Mouse (Mus musculus) hindbrain, postnatal 0 days (tissue): ENCODE data around the gene Eml3. TPM values are rescaled to one million over a fixed set of nuclear protein-coding genes. Genes with fewer than 3 reads are reported as not detected.
A peak's percentile ranks its signal among the peaks of the same experiment; 100 is the strongest.
"Not testable (repeated sequence)": the region's sequence is repeated elsewhere in the genome, so short reads cannot be mapped to it uniquely, and the experiment has no call there.

Experiments
- ATAC-seq: fragments of 200-750 bp; cut with Nextera tagmentation; 2 replicates; pipeline ENCODE4 v1.8.0; 2017; ENCODE audit warnings: mild to moderate bottlenecking, moderate TSS enrichment, moderate library complexity
- DNase-seq: peaks from one replicate; pipeline ENCODE4 v3.0.0-alpha.2; 2015; ENCODE audit warnings: low spot score
- H3K27ac ChIP-seq: fragments of 300-500 bp; sonication (generic); 2 replicates; pipeline ENCODE4 v1.5.1; 2014; ENCODE audit warnings: mild to moderate bottlenecking
- H3K27me3 ChIP-seq: fragments of 300-500 bp; sonication (generic); 2 replicates; pipeline ENCODE4 v1.6.1; 2014; ENCODE audit warnings: low read length, mixed read lengths; ENCODE audit not compliant: insufficient read depth
- H3K36me3 ChIP-seq: fragments of 300-500 bp; sonication (generic); 2 replicates; pipeline ENCODE4 v1.6.1; 2014; ENCODE audit warnings: low read length, mixed read lengths; ENCODE audit not compliant: insufficient read depth
- H3K4me1 ChIP-seq: fragments of 300-500 bp; sonication (generic); 2 replicates; pipeline ENCODE4 v1.6.1; 2014; ENCODE audit warnings: antibody characterized with exemption, low read length, mixed read lengths; ENCODE audit not compliant: insufficient read depth
- H3K4me2 ChIP-seq: fragments of 300-500 bp; sonication (generic); 2 replicates; pipeline ENCODE4 v1.6.1; 2014; ENCODE audit warnings: low read depth, mild to moderate bottlenecking, low read length, moderate library complexity, mixed read lengths
- H3K4me3 ChIP-seq: fragments of 300-500 bp; sonication (generic); 2 replicates; pipeline ENCODE4 v1.5.1; 2014; ENCODE audit warnings: low read length
- H3K9ac ChIP-seq: fragments of 300-500 bp; sonication (generic); replicated peaks from 2 replicates; pipeline ENCODE4 v1.6.1; 2014; ENCODE audit warnings: mild to moderate bottlenecking, low read length, moderate library complexity, mixed read lengths
- H3K9me3 ChIP-seq: fragments of 300-500 bp; sonication (generic); 2 replicates; pipeline ENCODE4 v1.6.1; 2016; ENCODE audit warnings: low read length, mixed read lengths
- CTCF ChIP-seq: IDR thresholded peaks from 2 replicates; pipeline ENCODE4 v1.5.1; 2016; ENCODE audit warnings: antibody characterized with exemption, control low read depth, low read depth
- WGBS: fragments of 180-500 bp; shearing (Covaris S2); extraction: QIAGEN DNeasy Blood & Tissue Kit; methylation state at CpG from one replicate; pipeline ENCODE4 v1.1.7; 2014; 5-methylcytosine and 5-hydroxymethylcytosine counted together
- polyA plus RNA-seq: library from polyadenylated mRNA; unstranded; fragments of >200 nt; fragmentation: Nextera tagmentation; extraction: Ambion mirVana; gene quantifications from 2 replicates; pipeline ENCODE4 v1.2.1, GENCODE M21; 2015
- total RNA-seq: library from RNA; depleted of rRNA; stranded (reverse); fragments of >200 nt; gene quantifications from 2 replicates; pipeline ENCODE4 v1.2.3, GENCODE M21; 2014

Eml3 gene
- total and polyA plus RNA-seq, 2 experiments from 2014 or later, result 8.6 to 11.0 TPM

DNA sequence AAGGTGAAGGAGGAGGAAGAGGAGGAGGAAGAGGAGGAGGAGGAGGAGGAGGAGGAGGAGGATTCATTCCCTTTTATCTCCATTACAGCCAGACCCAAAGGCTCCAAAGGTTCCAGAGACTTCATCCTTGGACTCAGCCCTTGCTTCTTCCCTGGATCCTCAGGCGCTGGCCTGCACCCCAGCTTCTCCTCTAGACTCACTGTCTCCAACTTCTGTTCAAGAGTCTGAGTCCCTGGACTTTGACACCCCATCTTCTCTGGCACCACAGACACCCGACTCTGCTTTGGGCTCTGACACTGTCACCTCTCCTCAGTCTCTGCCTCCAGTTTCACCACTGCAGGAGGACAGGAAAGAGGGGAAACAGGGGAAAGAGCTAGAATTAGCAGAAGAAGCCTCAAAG lies 32.9 kb downstream of the Eml3 start:
- peaks cover 3% of the 10 kb centered on the region; the same call in 1 of the 2 replicates for H3K4me1 ChIP-seq
- H3K9ac ChIP-seq, result no peak overlapping the region
- H3K4me2 ChIP-seq, result no peak overlapping the region
- no peak for DNase-seq
- no peaks in the 10 kb centered on the region for H3K9me3 ChIP-seq
- no peak for TF ChIP-seq CTCF
- WGBS, result 90% methylated on average over 2 of the region's 2 CpGs
- no peak overlapping the region for H3K4me3 ChIP-seq
- ATAC-seq, result no peak
- H3K36me3 ChIP-seq, result peaks cover 61% of the 10 kb centered on the region
- no peak overlapping the region for H3K27ac ChIP-seq
- no peaks in the 10 kb centered on the region for H3K27me3 ChIP-seq

DNA sequence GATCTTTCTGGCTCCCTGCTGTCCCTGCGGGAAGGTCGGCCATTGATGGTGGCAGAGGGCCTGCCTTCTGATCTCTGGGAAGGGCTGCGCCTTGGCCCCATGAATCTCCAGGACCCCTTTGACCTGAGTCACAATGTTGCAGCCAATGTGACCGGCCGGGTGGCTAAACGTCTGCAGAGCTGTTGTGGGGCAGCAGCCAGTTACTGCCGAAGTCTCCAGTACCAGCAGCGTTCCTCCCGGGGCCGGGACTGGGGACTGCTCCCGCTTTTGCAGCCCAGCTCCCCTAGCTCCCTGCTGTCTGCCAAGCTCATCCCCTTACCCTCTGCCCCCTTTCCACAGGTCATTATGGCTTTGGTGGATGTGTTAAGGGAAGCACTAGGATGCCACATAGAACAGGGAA lies 35.7 kb downstream of the Eml3 start:
- peaks cover 48% of the 10 kb centered on the region for H3K36me3 ChIP-seq
- H3K4me3 ChIP-seq, result no peak overlapping the region
- no peaks in the 10 kb centered on the region for H3K27me3 ChIP-seq
- DNase-seq (no peak), ATAC-seq (no peak)
- no peak overlapping the region for H3K4me2 ChIP-seq
- H3K9me3 ChIP-seq, result no peaks in the 10 kb centered on the region
- H3K27ac ChIP-seq, result no peak overlapping the region
- H3K9ac ChIP-seq, result no peak overlapping the region
- TF ChIP-seq CTCF, result no peak
- WGBS, result 82% methylated on average over 11 of the region's 11 CpGs
- H3K4me1 ChIP-seq, result peaks cover 6% of the 10 kb centered on the region; the same call in 1 of the 2 replicates

DNA sequence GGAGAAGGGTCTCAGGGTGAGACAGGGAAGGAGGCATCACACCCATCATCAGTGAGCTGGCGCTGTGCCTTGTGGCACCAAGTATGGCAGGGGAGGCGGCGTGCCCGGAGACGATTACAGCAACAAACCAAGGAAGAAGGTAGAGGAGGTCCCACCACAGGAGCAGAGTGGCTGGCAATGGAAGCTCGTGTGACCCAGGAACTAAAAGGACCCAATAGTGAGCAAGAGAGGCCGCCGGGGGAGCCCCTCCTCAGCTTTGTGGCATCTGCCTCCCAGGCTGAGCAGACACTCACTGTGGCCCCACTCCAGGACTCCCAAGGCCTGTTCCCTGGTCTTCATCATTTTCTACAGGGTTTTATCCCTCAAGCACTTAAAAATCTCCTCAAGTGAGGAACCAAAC lies 36.4 kb downstream of the Eml3 start:
- Histone ChIP-seq H3K9ac (peak overlapping the region; percentile 54; the same call in 1 of the 2 replicates), H3K27me3 (no peaks in the 10 kb centered on the region), H3K36me3 (peaks cover 46% of the 10 kb centered on the region), H3K4me2 (peak overlapping the region; percentile 86; the same call in 1 of the 2 replicates), H3K4me3 (no peak overlapping the region), H3K4me1 (peaks cover 6% of the 10 kb centered on the region; the same call in 1 of the 2 replicates), H3K27ac (peak overlapping the region; percentile 76), H3K9me3 (no peaks in the 10 kb centered on the region)
- DNase-seq (no peak), ATAC-seq (no peak)
- 71% methylated on average over 8 of the region's 8 CpGs for WGBS
- TF ChIP-seq CTCF, result no peak

DNA sequence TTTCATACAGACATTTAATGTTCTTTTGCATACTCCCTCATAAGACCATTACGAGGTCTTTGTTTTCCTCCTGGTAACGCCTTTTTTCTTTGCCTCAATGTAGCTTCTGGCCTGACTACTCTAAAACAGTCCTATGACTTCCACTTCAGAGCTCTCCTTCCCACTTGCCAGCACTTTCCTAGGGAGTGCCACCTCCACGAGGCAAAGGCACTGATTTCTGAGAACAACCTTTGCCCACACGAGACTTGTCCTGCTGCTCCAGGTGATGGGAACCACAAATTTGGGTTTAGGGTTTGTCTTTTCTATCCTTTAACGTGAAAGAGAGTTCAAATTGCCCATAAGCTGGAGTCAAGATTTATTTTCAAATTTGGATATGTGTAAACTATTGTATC lies 36.8 kb downstream of the Eml3 start:
- no peak for ATAC-seq
- Histone ChIP-seq H3K4me2 (peak overlapping the region; percentile 86), H3K4me3 (peak overlapping the region; percentile 80), H3K9me3 (no peaks in the 10 kb centered on the region), H3K27ac (peak overlapping the region; percentile 76), H3K36me3 (peaks cover 50% of the 10 kb centered on the region), H3K27me3 (no peaks in the 10 kb centered on the region), H3K4me1 (peaks cover 6% of the 10 kb centered on the region; the same call in 1 of the 2 replicates), H3K9ac (peak overlapping the region; percentile 54)
- DNase-seq, result no peak
- 41% methylated on average over 5 of the region's 5 CpGs for WGBS
- TF ChIP-seq CTCF, result no peak

DNA sequence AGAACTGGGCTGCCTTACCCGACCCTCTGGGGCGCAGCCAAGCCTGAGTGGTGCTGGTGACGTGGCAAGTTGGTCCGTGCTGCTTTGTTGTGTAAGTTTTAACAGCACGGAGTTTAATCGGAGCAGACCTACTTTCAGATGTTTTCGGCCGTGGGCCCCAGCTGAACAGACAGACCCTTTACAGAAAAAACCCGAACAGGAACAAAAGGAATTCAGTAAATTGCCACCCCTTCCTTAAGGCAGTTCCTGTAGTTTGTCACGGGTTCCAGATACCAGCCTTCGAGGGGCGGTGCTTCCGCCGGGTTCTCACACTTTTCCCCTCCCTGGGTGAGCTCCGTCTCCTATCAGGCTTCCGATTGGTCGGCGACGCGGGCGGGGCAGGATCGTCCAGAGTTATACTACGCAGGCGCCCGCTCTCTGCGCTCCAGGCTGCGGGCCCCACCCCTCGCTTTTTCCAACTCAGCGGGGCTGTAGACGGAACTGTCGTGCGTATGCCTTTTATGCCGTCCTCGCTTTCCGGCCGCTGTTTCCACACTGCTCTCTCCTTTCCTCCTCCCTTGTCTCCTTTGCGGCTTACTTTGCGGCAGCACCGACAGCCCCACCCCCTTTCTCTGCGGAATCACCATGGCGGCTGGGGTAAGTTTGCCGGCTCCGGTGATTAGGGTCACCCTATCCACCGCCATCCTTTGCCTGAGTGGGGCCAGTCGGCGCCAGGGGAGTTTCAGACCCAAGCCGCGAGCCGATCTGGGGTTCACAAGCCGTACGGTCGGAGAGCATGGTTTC lies 37.4 kb downstream of the Eml3 start, which contains the start of gene Eef1g:
Eef1g (plus strand) TSS at position 452 of the 783 bp plus-strand sequence.
- WGBS, result under 1% methylated on average over 52 of the region's 52 CpGs
- TF ChIP-seq CTCF, result no peak
- peak within 1 kb of the TSS; percentile 86 for H3K9ac ChIP-seq
- peak within 1 kb of the TSS; percentile 86 for H3K4me2 ChIP-seq
- no peaks in the 10 kb centered on the region for H3K9me3 ChIP-seq
- peak within 1 kb of the TSS; percentile 86 for H3K27ac ChIP-seq
- H3K27me3 ChIP-seq, result no peaks in the 10 kb centered on the region
- H3K4me3 ChIP-seq, result peak within 1 kb of the TSS; percentile 80
- DNase-seq (peak; percentile 99), ATAC-seq (peak; percentile 99)
- H3K36me3 ChIP-seq, result peaks cover 53% of the 10 kb centered on the region
- H3K4me1 ChIP-seq, result peaks cover 6% of the 10 kb centered on the region; the same call in 1 of the 2 replicates

DNA sequence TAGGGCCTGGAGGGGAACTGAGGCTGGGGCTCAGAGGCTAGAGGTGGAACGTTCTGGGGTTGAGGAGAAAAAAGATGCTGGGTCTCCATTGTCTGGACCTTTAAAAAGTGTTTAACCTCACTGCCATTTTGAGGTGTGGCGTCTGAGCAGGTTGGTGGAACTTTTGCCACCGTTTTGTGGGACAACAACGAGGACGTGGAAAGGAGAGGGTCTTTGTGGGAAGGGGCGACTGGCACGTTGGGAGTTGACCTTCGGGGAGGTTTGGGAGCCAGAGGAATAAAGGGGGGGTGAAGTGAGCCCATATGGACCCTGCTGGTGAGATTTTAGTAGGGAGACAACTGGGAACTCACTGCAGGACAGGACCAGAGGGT lies 38.0 kb downstream of the Eml3 start:
- H3K36me3 ChIP-seq, result peaks cover 53% of the 10 kb centered on the region
- peak overlapping the region; percentile 86 for H3K4me2 ChIP-seq
- no peaks in the 10 kb centered on the region for H3K9me3 ChIP-seq
- under 1% methylated on average over 8 of the region's 8 CpGs for WGBS
- no peaks in the 10 kb centered on the region for H3K27me3 ChIP-seq
- ATAC-seq, result no peak
- H3K9ac ChIP-seq, result peak overlapping the region; percentile 86
- H3K27ac ChIP-seq, result peak overlapping the region; percentile 86
- peaks cover 6% of the 10 kb centered on the region; the same call in 1 of the 2 replicates for H3K4me1 ChIP-seq
- peak overlapping the region; percentile 80 for H3K4me3 ChIP-seq
- no peak for TF ChIP-seq CTCF
- DNase-seq, result no peak

DNA sequence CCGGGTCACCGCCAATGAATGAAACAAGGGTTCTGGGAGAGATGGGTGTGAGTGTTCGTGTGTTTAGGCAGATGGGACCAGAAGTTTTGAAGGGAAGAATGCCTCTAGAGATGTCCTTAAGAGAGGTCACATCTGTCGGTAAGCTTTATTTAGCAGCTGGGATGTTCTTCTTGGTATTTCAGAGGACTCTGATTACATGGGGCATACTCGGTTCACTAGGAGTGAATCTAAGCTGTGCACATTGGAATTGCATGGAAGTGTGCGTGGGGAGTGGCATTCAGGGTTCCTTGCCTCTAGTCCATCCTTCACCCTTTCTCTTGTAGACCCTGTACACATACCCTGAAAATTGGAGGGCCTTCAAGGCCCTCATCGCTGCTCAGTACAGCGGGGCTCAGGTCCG lies 38.5 kb downstream of the Eml3 start:
- H3K27ac ChIP-seq, result peak overlapping the region; percentile 86; the same call in 1 of the 2 replicates
- peak overlapping the region; percentile 80 for H3K4me3 ChIP-seq
- no peak for TF ChIP-seq CTCF
- no peak for ATAC-seq
- H3K27me3 ChIP-seq, result no peaks in the 10 kb centered on the region
- peaks cover 53% of the 10 kb centered on the region for H3K36me3 ChIP-seq
- no peak for DNase-seq
- H3K4me2 ChIP-seq, result peak overlapping the region; percentile 86
- peaks cover 6% of the 10 kb centered on the region; the same call in 1 of the 2 replicates for H3K4me1 ChIP-seq
- WGBS, result 5% methylated on average over 7 of the region's 9 CpGs
- no peaks in the 10 kb centered on the region for H3K9me3 ChIP-seq
- H3K9ac ChIP-seq, result peak overlapping the region; percentile 86

DNA sequence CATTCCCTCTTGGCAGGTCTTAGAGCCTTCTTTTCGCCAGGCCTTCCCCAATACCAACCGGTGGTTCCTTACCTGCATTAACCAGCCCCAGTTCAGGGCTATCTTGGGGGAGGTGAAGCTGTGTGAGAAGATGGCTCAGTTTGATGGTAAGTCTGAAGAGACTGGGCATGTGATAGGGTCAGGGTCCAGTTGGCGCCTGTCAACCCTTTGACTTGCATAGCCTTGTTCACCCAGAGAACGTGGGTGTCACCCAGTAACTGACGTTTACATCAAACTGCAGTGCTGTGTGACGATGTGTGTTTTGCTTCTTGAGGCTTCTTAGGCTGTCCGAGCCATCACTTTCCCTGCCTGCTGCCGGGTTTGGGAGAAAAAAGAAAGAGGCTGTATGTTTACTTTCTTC lies 43.1 kb downstream of the Eml3 start:
- ATAC-seq, DNase-seq, H3K9me3 ChIP-seq, H3K4me2 ChIP-seq, H3K9ac ChIP-seq, H3K4me3 ChIP-seq, H3K4me1 ChIP-seq, H3K27me3 ChIP-seq, H3K27ac ChIP-seq: not testable (repeated sequence)
- peaks cover 48% of the 10 kb centered on the region for H3K36me3 ChIP-seq
- WGBS, result 93% methylated on average over 8 of the region's 8 CpGs
